Mouse (Mus musculus) ES-Bruce4 (cell line): ENCODE data around the gene Tm2d3.

Experiments used
- CTCF ChIP-seq: IDR thresholded peaks from one replicate; pipeline ENCODE4 v1.8.1; 2011; ENCODE audit warnings: low read depth, low read length
- EP300 ChIP-seq: IDR thresholded peaks from 2 replicates; pipeline ENCODE4 v1.6.1; 2011; ENCODE audit warnings: low read depth, low read length; ENCODE audit not compliant: insufficient read depth

DNA sequence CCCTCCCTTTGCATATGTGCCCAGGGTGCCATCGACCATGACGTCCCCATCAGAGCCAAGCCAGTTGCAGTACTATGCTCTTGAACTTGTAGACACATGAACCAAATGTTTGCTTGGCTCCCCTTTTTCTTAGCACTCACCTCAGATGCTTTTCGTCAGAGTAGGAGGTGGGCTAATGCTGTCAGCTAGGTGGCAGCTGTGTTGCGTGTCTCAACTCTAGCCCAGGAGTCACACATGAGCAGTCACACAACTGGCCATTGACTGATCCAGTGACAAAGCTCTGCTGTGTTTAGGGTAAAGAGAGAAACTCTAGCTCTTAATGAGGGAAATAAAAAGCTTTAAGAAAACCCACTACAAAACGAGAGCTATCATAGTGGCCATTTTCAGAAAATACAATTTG lies 22.8 kb downstream of the Tm2d3 start:
- TF ChIP-seq EP300 (no peak), CTCF (peak; percentile 6)
